Comparison of ENCODE assay signal across 10 mouse cellular contexts in the genomic region with DNA sequence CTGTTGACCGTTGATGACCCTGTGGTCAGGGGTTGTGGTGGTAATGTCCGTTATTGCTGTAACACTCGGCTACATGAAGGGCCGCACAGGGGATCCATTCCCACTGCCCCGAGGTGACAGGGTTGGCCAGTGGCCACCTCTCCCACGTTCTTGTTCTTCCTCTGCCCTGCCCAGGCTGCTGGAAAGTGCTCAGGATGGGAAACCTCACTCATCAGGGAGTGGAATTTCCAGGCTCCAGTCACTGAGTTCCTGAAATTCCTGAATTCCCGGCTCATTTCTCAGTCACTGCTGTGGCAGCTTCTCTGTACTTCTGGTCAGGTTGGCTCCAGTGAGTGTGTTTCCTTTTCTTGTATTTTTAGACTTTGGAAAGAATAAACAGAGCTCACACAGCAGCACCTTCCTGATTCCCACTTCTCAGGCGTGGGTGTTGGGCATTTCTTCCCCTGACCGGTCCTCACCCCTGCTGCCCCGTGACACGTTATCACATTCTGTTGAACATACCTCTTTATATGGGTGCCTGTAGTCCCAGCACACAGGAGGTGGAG. TPM values are rescaled to one million over a fixed set of nuclear protein-coding genes. Genes with fewer than 3 reads are reported as not detected.
DNase-seq lines count a peak whose midpoint lies in the region; ATAC-seq and TF ChIP-seq lines count a peak whose summit lies in the region.
"Had no signal": no experiment of that assay in that cellular context is flagged by ENCODE, and none has a peak within 500 bp of the region (broad histone marks: within the 10 kb centered on the region; RNA-seq: fewer than 3 reads in every experiment).

No protein-coding gene starts in this region.

- no peak for TF ChIP-seq CTCF in gastrocnemius, adult 2 months (IDR thresholded peaks at IDR 0.05)
- no peak for TF ChIP-seq CTCF in kidney, adult 2 months (conservative IDR thresholded peaks at IDR 0.05; ENCODE audit: insufficient read depth, insufficient read length, low read depth, low read length)

- peak; percentile 40 for DNase-seq in adrenal gland, postnatal 14 days
- DNase-seq in adrenal gland, adult 18-20 months (ENCODE audit: low spot score in 2 of 2): no peak
- DNase-seq in gastrocnemius, adult 2 months: peak; percentile 43
- peak; percentile 87 for DNase-seq in kidney, adult 2 months
- peak; percentile 63 for DNase-seq in mesoderm, embryonic 11.5 days (ENCODE audit: low read depth, low spot score)
- no peak for DNase-seq in urinary bladder, postnatal 10 days (ENCODE audit: low spot score)
- DNase-seq in ovary, postnatal 14 days (ENCODE audit: low spot score): no peak

- ATAC-seq in CD4-positive, CD25-positive, alpha-beta regulatory T cell, adult 4 months: no peak

- H3K27ac ChIP-seq in gastrocnemius, adult 2 months: peak overlapping the region; percentile 66
- peak overlapping the region; percentile 39 for H3K27ac ChIP-seq in kidney, adult 2 months (ENCODE audit: insufficient read depth, low read depth, low read length)
- H3K27ac ChIP-seq: neural tube, embryonic 12.5 days had no signal

- H3K4me1 ChIP-seq in kidney, adult 2 months (ENCODE audit: control insufficient read depth, insufficient read depth, low read length): peaks cover 9% of the 10 kb centered on the region; the same call in 1 of the 2 replicates

- 24% methylated on average over 11 of the region's 11 CpGs for WGBS in kidney, adult 2 months

- intact Hi-C loops in gastrocnemius, adult 2 months (cut with DNase I): no loop called here

- no peak overlapping the region for H3K4me3 ChIP-seq in gastrocnemius, adult 2 months
- no peak overlapping the region for H3K4me3 ChIP-seq in kidney, adult 2 months (ENCODE audit: insufficient read depth, low read depth, low read length)
- H3K4me3 ChIP-seq: erythroblast, embryonic 14.5 days; neural tube, embryonic 12.5 days had no signal

- no peaks in the 10 kb centered on the region for H3K27me3 ChIP-seq in kidney, adult 2 months (replicated peaks; ENCODE audit: control insufficient read depth, insufficient read depth, low read length)
- H3K27me3 ChIP-seq: neural tube, embryonic 12.5 days had no signal

- no peaks in the 10 kb centered on the region for H3K36me3 ChIP-seq in kidney, adult 2 months (ENCODE audit: control insufficient read depth, insufficient read depth, low read length)
- H3K36me3 ChIP-seq: neural tube, embryonic 12.5 days had no signal

- no peak for TF ChIP-seq POLR2A in kidney, adult 2 months (IDR thresholded peaks at IDR 0.05; ENCODE audit: low read depth, low read length)

RNA-seq across cellular contexts. Expression of gene Rnd1, which starts 15.0 kb away (rescaled TPM):
- total RNA-seq in adrenal gland, postnatal 14 days (2021): 2.1 and 3.6 TPM in 2 replicates
- 1 to 10 TPM; 2.0 to 7.6 TPM for total RNA-seq in adrenal gland, adult 18-20 months (2021)
- 1 to 10 TPM; 1.2 to 1.5 TPM for total RNA-seq in gastrocnemius, adult 2 months (2021)
- polyA plus RNA-seq in kidney, adult 2 months (2012; rRNA removed): 2.2 and 2.8 TPM in 2 replicates
- 1 to 10 TPM in 1 of 2 experiments, under 1 TPM in 1; 0.35 to 1.9 TPM for polyA plus RNA-seq in CD4-positive, CD25-positive, alpha-beta regulatory T cell, adult 4 months (2017; shearing (Covaris generic))
- polyA plus RNA-seq: erythroblast, embryonic 14.5 days had no signal

RNA-seq across cellular contexts. Expression of gene Ccdc65, which starts 15.8 kb away (rescaled TPM):
- total RNA-seq in adrenal gland, postnatal 14 days (2021): 0.96 and 0.98 TPM in 2 replicates
- under 1 TPM; 0.43 to 0.45 TPM for total RNA-seq in adrenal gland, adult 18-20 months (2021)
- not detected for total RNA-seq in gastrocnemius, adult 2 months (2021)
- 0.42 and 0.60 TPM in 2 replicates for polyA plus RNA-seq in kidney, adult 2 months (2012; rRNA removed)
- not detected for polyA plus RNA-seq in CD4-positive, CD25-positive, alpha-beta regulatory T cell, adult 4 months (2017; shearing (Covaris generic))
- polyA plus RNA-seq: erythroblast, embryonic 14.5 days had no signal

RNA-seq across cellular contexts. Expression of gene Ddx23, which starts 29.5 kb away (rescaled TPM):
- 85.2 and 87.5 TPM in 2 replicates for total RNA-seq in adrenal gland, postnatal 14 days (2021)
- total RNA-seq in adrenal gland, adult 18-20 months (2021): 10 to 100 TPM; 80.7 to 83.8 TPM
- 10 to 100 TPM; 66.3 to 67.4 TPM for total RNA-seq in gastrocnemius, adult 2 months (2021)
- 23.8 and 24.4 TPM in 2 replicates for polyA plus RNA-seq in kidney, adult 2 months (2012; rRNA removed)
- 10 to 100 TPM; 29.4 to 29.8 TPM for polyA plus RNA-seq in CD4-positive, CD25-positive, alpha-beta regulatory T cell, adult 4 months (2017; shearing (Covaris generic))

RNA-seq across cellular contexts. Expression of gene Fkbp11, which starts 35.8 kb away (rescaled TPM):
- total RNA-seq in adrenal gland, postnatal 14 days (2021): 7.2 and 7.7 TPM in 2 replicates
- 1 to 10 TPM; 4.7 to 6.7 TPM for total RNA-seq in adrenal gland, adult 18-20 months (2021)
- 1 to 10 TPM; 1.0 to 1.3 TPM for total RNA-seq in gastrocnemius, adult 2 months (2021)
- polyA plus RNA-seq in kidney, adult 2 months (2012; rRNA removed): 9.3 and 10.1 TPM in 2 replicates
- 1 to 10 TPM in 1 of 2 experiments, under 1 TPM in 1; 0.75 to 1.0 TPM for polyA plus RNA-seq in CD4-positive, CD25-positive, alpha-beta regulatory T cell, adult 4 months (2017; shearing (Covaris generic))

Comparison
In these comparisons a context has a peak if more than half of its experiments do, and no peak if none do; other contexts are left out.
1. DNase-seq: peak in adrenal gland, postnatal 14 days (single experiment), gastrocnemius, adult 2 months (single experiment), kidney, adult 2 months (single experiment) and mesoderm, embryonic 11.5 days (single experiment); none in adrenal gland, adult 18-20 months (0 of 2), urinary bladder, postnatal 10 days (single experiment) and ovary, postnatal 14 days (single experiment).